Mouse (Mus musculus) layer of hippocampus, postnatal 10 days (tissue): ENCODE data around the gene Ampd2. TPM values are rescaled to one million over a fixed set of nuclear protein-coding genes. Genes with fewer than 3 reads are reported as not detected.

Experiments
- DNase-seq, 2 experiments: peaks; one replicate each; pipeline ENCODE4 v3.0.0; 2021; ENCODE audit warnings: low spot score in 2 of 2
- long read RNA-seq: library from polyadenylated mRNA; stranded (forward); transcript quantifications from one replicate; pipeline ENCODE4 v2.0.0, GENCODE M21; 2023
- total RNA-seq, 2 experiments: library from RNA; stranded (reverse); gene quantifications; 2 replicates each; pipeline ENCODE4 v1.2.3; 2021

Gene Ampd2
- 10 to 100 TPM; 48.4 to 58.8 TPM for total RNA-seq
- long read RNA-seq, transcript Ampd2-201 (18 exons, 3,368 nt), result major isoform, 15 of 47 reads
- long read RNA-seq, partial matches to known transcripts, result 12 of 47 reads
- long read RNA-seq, other reads (novel, unspliced or antisense), result 16 of 47 reads

GRCm38 (mm10) chr3:108086470-108086979 is at the start of gene Ampd2:
Ampd2 (minus strand) TSS chr3:108086651.
- DNase-seq, result peak; percentile 60 to 72

GRCm38 (mm10) chr3:108134701-108135100 is 48.2 kb upstream of the Ampd2 start:
- no peak for DNase-seq

- DNase-seq, result no peak
Observed at GRCm38 (mm10) chr3:108132484-108132883, 46.0 kb upstream of the Ampd2 start.

GRCm38 (mm10) chr3:108131821-108132220 is 45.4 kb upstream of the Ampd2 start:
- no peak for DNase-seq

- DNase-seq, result no peak
Observed at GRCm38 (mm10) chr3:108131216-108131615, 44.8 kb upstream of the Ampd2 start.

GRCm38 (mm10) chr3:108129804-108130203 is 43.4 kb upstream of the Ampd2 start:
- DNase-seq, result no peak

- DNase-seq, result no peak
Observed at GRCm38 (mm10) chr3:108129367-108129766, 42.9 kb upstream of the Ampd2 start.

GRCm38 (mm10) chr3:108128520-108128919 is 42.1 kb upstream of the Ampd2 start:
- DNase-seq, result no peak

- DNase-seq, result no peak
Observed at GRCm38 (mm10) chr3:108126327-108126726, 39.9 kb upstream of the Ampd2 start.

GRCm38 (mm10) chr3:108124131-108124530 is 37.7 kb upstream of the Ampd2 start:
- DNase-seq, result no peak

GRCm38 (mm10) chr3:108123242-108123641 is 36.8 kb upstream of the Ampd2 start:
- no peak for DNase-seq

- DNase-seq, result no peak
Observed at GRCm38 (mm10) chr3:108121101-108121500, 34.6 kb upstream of the Ampd2 start.

- no peak for DNase-seq
Observed at GRCm38 (mm10) chr3:108117465-108117864, 31.0 kb upstream of the Ampd2 start.

GRCm38 (mm10) chr3:108113591-108114289 is 27.3 kb upstream of the Ampd2 start:
- DNase-seq, result no peak

GRCm38 (mm10) chr3:108112666-108113065 is 26.2 kb upstream of the Ampd2 start:
- DNase-seq, result no peak

GRCm38 (mm10) chr3:108112246-108112645 is 25.8 kb upstream of the Ampd2 start:
- DNase-seq, result no peak

- DNase-seq, result no peak
Observed at GRCm38 (mm10) chr3:108111320-108111719, 24.9 kb upstream of the Ampd2 start.

- DNase-seq, result no peak
Observed at GRCm38 (mm10) chr3:108105281-108105680, 18.8 kb upstream of the Ampd2 start.

- no peak for DNase-seq
Observed at GRCm38 (mm10) chr3:108102075-108102474, 15.6 kb upstream of the Ampd2 start.

- DNase-seq, result no peak
Observed at GRCm38 (mm10) chr3:108101594-108101993, 15.1 kb upstream of the Ampd2 start.

- no peak for DNase-seq
Observed at GRCm38 (mm10) chr3:108098316-108098715, 11.9 kb upstream of the Ampd2 start.

GRCm38 (mm10) chr3:108097656-108098055 is 11.2 kb upstream of the Ampd2 start:
- DNase-seq, result no peak

- DNase-seq, result no peak
Observed at GRCm38 (mm10) chr3:108096726-108097125, 10.3 kb upstream of the Ampd2 start.
